Mouse (Mus musculus): ENCODE data around the gene D6Ertd527e.
A peak's percentile ranks its signal among the peaks of the same experiment; 100 is the strongest.

GRCm38 (mm10) chr6:87153836-87154235 lies 49.3 kb downstream of the D6Ertd527e start:
- TF ChIP-seq CHD2 (IDR thresholded peaks at IDR 0.05; ENCODE audit: low read depth, low read length) (no peak), MAFK (IDR thresholded peaks at IDR 0.05; ENCODE audit: insufficient read depth, low read depth, low read length) (peak; percentile 62; the same call in 1 of the 2 replicates)

Measured in ES-E14 (cell line).